Mouse (Mus musculus) thymus, adult 2 months (tissue): ENCODE measurements around the gene Calr4. TPM values are rescaled to one million over a fixed set of nuclear protein-coding genes. Genes with fewer than 3 reads are reported as not detected.

ENCODE experiments used
- DNase-seq: peaks from one replicate; pipeline ENCODE4 v3.0.0; 2021
- H3K27ac ChIP-seq: fragments of 200-500 bp; 2 replicates; pipeline ENCODE4 v1.5.1; 2012; ENCODE audit warnings: low read length, control low read depth; ENCODE audit not compliant: control insufficient read depth, insufficient read depth
- H3K27me3 ChIP-seq: fragments of 200-500 bp; 2 replicates; pipeline ENCODE4 v1.6.1; 2012; ENCODE audit warnings: mild to moderate bottlenecking, low read length, moderate library complexity, mixed read lengths; ENCODE audit not compliant: control insufficient read depth, insufficient read depth
- H3K36me3 ChIP-seq: fragments of 200-500 bp; 2 replicates; pipeline ENCODE4 v1.6.1; 2012; ENCODE audit warnings: mild to moderate bottlenecking, low read length, moderate library complexity; ENCODE audit not compliant: control insufficient read depth, insufficient read depth
- H3K4me1 ChIP-seq: fragments of 200-500 bp; replicated peaks from 2 replicates; pipeline ENCODE4 v1.6.1; 2012; ENCODE audit warnings: low read length; ENCODE audit not compliant: control insufficient read depth, insufficient read depth
- H3K4me3 ChIP-seq: fragments of 200-500 bp; 2 replicates; pipeline ENCODE4 v1.5.1; 2012; ENCODE audit warnings: mild to moderate bottlenecking, low read length, control low read depth, moderate library complexity; ENCODE audit not compliant: control insufficient read depth, insufficient read depth
- CTCF ChIP-seq: fragments of 200-500 bp; IDR thresholded peaks from 2 replicates; pipeline ENCODE4 v1.5.1; 2012; ENCODE audit warnings: mild to moderate bottlenecking, control low read depth, low read length, moderate library complexity, borderline replicate concordance; ENCODE audit not compliant: control insufficient read depth, poor library complexity, insufficient read depth; ENCODE audit errors: extremely low read depth
- POLR2A ChIP-seq: fragments of 200-500 bp; IDR thresholded peaks from 2 replicates; pipeline ENCODE4 v1.6.1; 2012; ENCODE audit warnings: mild to moderate bottlenecking, low read length, control low read depth, moderate library complexity; ENCODE audit not compliant: control insufficient read depth, poor library complexity, insufficient read depth; ENCODE audit errors: extremely low read depth
- WGBS: fragments of 180-500 bp; shearing (Covaris S2); methylation state at CpG from one replicate; pipeline ENCODE4 v1.1.7; 2018; 5-methylcytosine and 5-hydroxymethylcytosine counted together
- polyA plus RNA-seq: library from polyadenylated mRNA; depleted of rRNA; stranded (reverse); fragments of >200 nt; gene quantifications from 2 replicates; pipeline ENCODE4 v1.2.3, GENCODE M21; 2012; rRNA removed

Gene Calr4
- polyA plus RNA-seq, 1 experiment: not detected

- H3K27ac ChIP-seq: no peak overlapping the region
- H3K4me1 ChIP-seq: peaks cover 8% of the 10 kb centered on the region
- DNase-seq: no peak
- 95% methylated on average over 1 of the region's 1 CpGs for WGBS
- TF ChIP-seq CTCF (no peak), POLR2A (no peak)
- no peak overlapping the region for H3K4me3 ChIP-seq
- H3K27me3 ChIP-seq: no peaks in the 10 kb centered on the region
- H3K36me3 ChIP-seq: no peaks in the 10 kb centered on the region
Measured at GRCm38 (mm10) chr4:109281946-109282345, 47.7 kb downstream of the Calr4 start.

- no peak overlapping the region for H3K27ac ChIP-seq
- TF ChIP-seq POLR2A: no peak
- TF ChIP-seq CTCF: no peak
- no peaks in the 10 kb centered on the region for H3K27me3 ChIP-seq
- no peak overlapping the region for H3K4me3 ChIP-seq
- no peaks in the 10 kb centered on the region for H3K4me1 ChIP-seq
- no peak for DNase-seq
- H3K36me3 ChIP-seq: no peaks in the 10 kb centered on the region
Measured at GRCm38 (mm10) chr4:109294629-109295028, 60.3 kb downstream of the Calr4 start.

DNA sequence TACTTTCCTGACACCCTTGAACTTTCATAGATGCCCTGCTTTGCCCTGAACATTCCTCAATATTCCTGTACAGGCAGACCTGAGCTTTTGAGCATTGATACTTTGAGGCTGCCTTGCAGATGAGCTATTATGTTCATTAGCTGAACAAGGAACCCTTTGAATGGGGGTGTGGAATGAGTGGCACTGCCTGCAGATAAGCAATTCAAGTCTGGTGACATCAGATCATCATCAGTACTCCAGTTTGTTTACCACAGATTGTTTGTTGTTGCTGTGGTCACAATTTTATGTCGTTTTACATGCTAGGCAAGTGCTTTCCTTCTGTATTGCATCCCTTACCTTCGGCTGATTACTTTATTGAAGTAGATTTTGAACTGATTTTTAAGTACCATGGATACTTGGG, 62.2 kb downstream of the Calr4 start:
- Histone ChIP-seq H3K4me3 (no peak overlapping the region), H3K27ac (no peak overlapping the region), H3K36me3 (no peaks in the 10 kb centered on the region), H3K27me3 (no peaks in the 10 kb centered on the region), H3K4me1 (no peaks in the 10 kb centered on the region)
- WGBS: 93% methylated on average over 2 of the region's 2 CpGs
- no peak for DNase-seq
- no peak for TF ChIP-seq POLR2A
- TF ChIP-seq CTCF: no peak

DNA sequence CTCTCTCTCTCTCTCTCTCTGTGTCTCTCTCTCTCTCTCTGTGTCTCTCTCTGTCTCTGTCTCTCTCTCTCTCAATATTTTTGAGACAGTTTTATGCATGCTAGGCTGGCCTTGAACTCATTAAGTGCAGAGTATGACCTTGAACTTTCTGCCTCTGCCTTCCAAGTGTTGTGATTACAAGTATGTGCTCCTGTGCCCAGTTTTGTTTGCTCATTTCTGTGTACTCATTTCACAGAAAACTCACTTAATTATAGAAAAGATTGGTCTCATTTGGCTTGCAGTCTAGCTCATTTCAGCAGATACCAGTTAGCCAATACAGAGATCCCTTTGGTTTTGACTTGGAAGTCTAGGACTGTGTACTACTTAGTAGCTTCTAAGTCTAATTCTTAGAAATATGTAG, 64.9 kb downstream of the Calr4 start:
- Histone ChIP-seq H3K4me1 (no peaks in the 10 kb centered on the region), H3K36me3 (no peaks in the 10 kb centered on the region), H3K27me3 (no peaks in the 10 kb centered on the region), H3K4me3 (no peak overlapping the region), H3K27ac (no peak overlapping the region)
- DNase-seq: no peak
- no peak for TF ChIP-seq CTCF
- TF ChIP-seq POLR2A: no peak

Other genes with a start within 250 kb of the Calr4 start
- 46.0 and 57.3 TPM in 2 replicates for gene Nrd1, start 233.8 kb upstream of the Calr4 start, polyA plus RNA-seq
- 87.0 and 93.2 TPM in 2 replicates for gene Osbpl9, start 32.2 kb upstream of the Calr4 start, polyA plus RNA-seq
- gene Eps15, start 45.8 kb downstream of the Calr4 start, polyA plus RNA-seq: 14.1 and 16.0 TPM in 2 replicates
- 15.0 and 17.2 TPM in 2 replicates for gene Ttc39a, start 172.1 kb downstream of the Calr4 start, polyA plus RNA-seq